Mouse (Mus musculus) kidney, adult 2 months (tissue): ENCODE data around the gene Fxyd6. TPM values are rescaled to one million over a fixed set of nuclear protein-coding genes. Genes with fewer than 3 reads are reported as not detected.

ENCODE experiments used
- DNase-seq: peaks from one replicate; pipeline ENCODE4 v3.0.0; 2021
- H3K27ac ChIP-seq: fragments of 200-500 bp; 2 replicates; pipeline ENCODE4 v1.5.1; 2012; ENCODE audit warnings: low read depth, low read length, control low read depth, inconsistent platforms; ENCODE audit not compliant: insufficient read depth
- H3K27me3 ChIP-seq: fragments of 200-500 bp; replicated peaks from 2 replicates; pipeline ENCODE4 v1.6.1; 2012; ENCODE audit warnings: mild to moderate bottlenecking, moderate library complexity, low read length, inconsistent platforms; ENCODE audit not compliant: control insufficient read depth, insufficient read depth
- H3K36me3 ChIP-seq: fragments of 200-500 bp; 2 replicates; pipeline ENCODE4 v1.6.1; 2012; ENCODE audit warnings: mild to moderate bottlenecking, moderate library complexity, low read length, inconsistent platforms; ENCODE audit not compliant: control insufficient read depth, insufficient read depth
- H3K4me1 ChIP-seq: fragments of 200-500 bp; 2 replicates; pipeline ENCODE4 v1.6.1; 2011; ENCODE audit warnings: low read length; ENCODE audit not compliant: control insufficient read depth, insufficient read depth
- H3K4me3 ChIP-seq: fragments of 200-500 bp; 2 replicates; pipeline ENCODE4 v1.5.1; 2011; ENCODE audit warnings: mild to moderate bottlenecking, low read depth, low read length, control low read depth; ENCODE audit not compliant: insufficient read depth
- CTCF ChIP-seq: fragments of 200-500 bp; conservative IDR thresholded peaks from 2 replicates; pipeline ENCODE4 v1.5.1; 2011; ENCODE audit warnings: low read depth, mild to moderate bottlenecking, control low read depth, low read length, moderate library complexity, mixed read lengths; ENCODE audit not compliant: insufficient read depth, insufficient read length
- POLR2A ChIP-seq: fragments of 200-500 bp; IDR thresholded peaks from one replicate; pipeline ENCODE4 v1.6.1; 2011; ENCODE audit warnings: low read depth, low read length, control low read depth
- WGBS: fragments of 180-500 bp; shearing (Covaris S2); methylation state at CpG from one replicate; pipeline ENCODE4 v1.1.7; 2018; 5-methylcytosine and 5-hydroxymethylcytosine counted together
- polyA plus RNA-seq: library from polyadenylated mRNA; depleted of rRNA; stranded (reverse); fragments of >200 nt; gene quantifications from 2 replicates; pipeline ENCODE4 v1.2.3, GENCODE M21; 2012

Gene Fxyd6
- polyA plus RNA-seq, 1 experiment: 20.3 TPM

DNA sequence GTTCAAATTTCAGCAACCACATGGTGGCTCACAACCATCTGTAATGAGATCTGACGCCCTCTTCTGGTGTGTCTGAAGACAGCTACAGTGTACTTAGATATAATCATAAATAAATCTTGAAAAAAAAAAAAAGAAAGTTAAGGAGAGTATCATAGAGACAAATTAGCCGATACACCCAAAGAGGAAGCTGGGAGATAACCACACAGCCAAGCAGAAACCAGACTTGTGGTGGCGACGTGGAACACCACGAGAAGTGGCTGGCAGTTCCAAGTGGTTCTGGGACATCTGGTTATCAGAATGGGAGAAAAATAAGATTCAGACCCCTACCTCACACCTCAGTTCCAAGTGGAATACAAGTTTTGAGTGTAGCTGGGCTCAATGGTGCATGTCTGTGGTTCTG, 16.7 kb downstream of the Fxyd6 start:
- Histone ChIP-seq H3K27ac (no peak overlapping the region), H3K4me1 (no peaks in the 10 kb centered on the region), H3K36me3 (no peaks in the 10 kb centered on the region), H3K27me3 (no peaks in the 10 kb centered on the region), H3K4me3 (no peak overlapping the region)
- TF ChIP-seq POLR2A (no peak), CTCF (no peak)
- no peak for DNase-seq
- WGBS: 81% methylated on average over 5 of the region's 5 CpGs

DNA sequence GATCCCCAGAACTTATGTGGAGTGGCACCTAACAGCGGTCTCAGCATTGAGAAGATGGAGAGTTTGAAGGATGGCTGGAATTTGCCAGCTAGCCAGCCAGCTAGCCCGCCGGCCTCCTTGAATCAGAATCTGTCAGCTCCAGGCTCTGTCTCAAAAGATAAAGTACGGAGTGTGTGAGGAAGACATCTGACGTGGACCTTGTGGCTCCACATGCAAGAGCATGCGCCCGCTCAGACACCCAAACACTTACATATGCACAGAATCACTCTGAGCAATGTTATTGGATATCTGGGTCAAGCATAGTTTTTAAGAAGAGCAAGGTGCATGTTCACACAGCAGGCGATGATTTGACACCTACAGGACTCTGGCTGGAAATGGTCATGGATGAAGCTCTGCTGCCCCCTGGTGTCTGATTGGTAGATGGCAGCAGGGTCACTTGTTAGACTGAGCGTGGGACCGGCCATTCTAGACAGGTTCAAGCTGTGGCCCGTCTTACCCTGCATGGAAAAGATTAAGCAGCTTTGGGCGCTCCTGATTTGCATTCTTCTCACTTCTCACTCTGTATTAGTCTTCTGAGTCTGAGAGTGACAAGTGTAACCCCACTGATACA, 18.5 kb downstream of the Fxyd6 start:
- Histone ChIP-seq H3K27ac (no peak overlapping the region), H3K36me3 (no peaks in the 10 kb centered on the region), H3K4me3 (no peak overlapping the region), H3K27me3 (no peaks in the 10 kb centered on the region), H3K4me1 (no peaks in the 10 kb centered on the region)
- TF ChIP-seq POLR2A (no peak), CTCF (peak; percentile 99; the same call in 1 of the 2 replicates)
- WGBS: 37% methylated on average over 12 of the region's 12 CpGs
- peak; percentile 93 for DNase-seq

DNA sequence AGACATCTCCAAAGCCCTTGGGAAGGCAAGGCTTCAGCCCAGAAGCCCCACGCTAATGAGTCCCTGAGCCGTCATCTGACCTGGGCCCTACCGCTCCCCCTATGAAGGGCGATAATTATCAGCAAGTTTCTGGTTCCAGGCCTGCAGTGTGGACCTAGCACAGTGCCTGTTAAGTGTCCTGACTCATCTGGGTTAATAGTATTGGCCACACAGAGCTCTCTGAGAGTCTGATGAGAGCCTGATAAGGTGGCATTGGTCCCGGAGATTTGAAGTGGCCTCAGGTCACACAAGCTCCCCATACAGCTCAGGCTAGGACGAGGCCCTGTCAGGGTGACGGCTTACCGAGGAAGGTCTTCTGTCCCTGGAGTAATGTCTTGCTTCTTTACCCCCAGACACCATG, 19.6 kb downstream of the Fxyd6 start:
- DNase-seq: no peak
- TF ChIP-seq POLR2A: no peak
- TF ChIP-seq CTCF: no peak
- Histone ChIP-seq H3K27ac (no peak overlapping the region), H3K36me3 (no peaks in the 10 kb centered on the region), H3K4me1 (no peaks in the 10 kb centered on the region), H3K27me3 (no peaks in the 10 kb centered on the region), H3K4me3 (no peak overlapping the region)
- WGBS: 85% methylated on average over 8 of the region's 8 CpGs

DNA sequence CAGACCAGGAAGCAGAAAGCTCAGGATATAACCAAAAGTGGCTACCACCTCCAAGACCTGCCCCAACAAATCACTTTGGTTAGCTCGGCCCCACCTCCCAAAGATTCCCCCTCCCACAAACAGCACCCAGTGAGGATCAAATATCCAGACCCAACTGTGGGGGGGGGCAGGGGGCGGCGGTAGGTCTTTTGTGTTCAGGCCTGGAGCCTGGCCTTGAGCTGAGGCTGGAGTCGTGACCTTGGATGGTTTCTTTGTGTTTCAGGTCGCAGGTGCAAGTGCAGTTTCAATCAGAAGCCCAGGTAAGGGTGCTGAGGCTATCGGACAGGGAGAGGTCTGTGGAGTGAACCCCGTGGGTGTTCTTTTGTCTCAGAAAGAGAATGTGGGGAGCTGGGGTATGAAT, 21.3 kb downstream of the Fxyd6 start:
- Histone ChIP-seq H3K36me3 (no peaks in the 10 kb centered on the region), H3K4me1 (peaks cover 9% of the 10 kb centered on the region), H3K4me3 (no peak overlapping the region), H3K27ac (no peak overlapping the region), H3K27me3 (no peaks in the 10 kb centered on the region)
- no peak for DNase-seq
- 68% methylated on average over 7 of the region's 7 CpGs for WGBS
- TF ChIP-seq POLR2A: no peak
- no peak for TF ChIP-seq CTCF

DNA sequence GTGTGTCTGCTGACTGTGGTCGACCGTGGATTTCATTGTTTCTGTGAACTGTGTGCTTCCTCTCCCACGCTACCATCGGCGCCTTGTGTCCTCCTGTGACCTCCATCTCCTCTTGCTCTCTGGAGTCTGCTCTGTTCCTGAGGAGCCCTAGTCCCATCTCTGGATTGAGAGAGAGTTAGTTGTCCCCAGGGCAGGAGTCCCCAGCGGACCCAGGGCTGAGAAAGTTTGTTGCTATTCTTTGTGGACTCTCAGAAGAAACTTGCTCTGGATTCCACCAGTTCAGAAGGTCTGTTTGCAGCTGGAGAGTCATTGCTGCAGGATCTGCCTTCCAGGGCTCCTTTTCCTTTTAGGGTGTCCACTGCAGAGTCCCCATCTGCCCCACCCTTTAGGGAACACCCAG, 25.2 kb downstream of the Fxyd6 start:
- Histone ChIP-seq H3K27ac (peak overlapping the region; percentile 24; the same call in 1 of the 2 replicates), H3K4me1 (peaks cover 18% of the 10 kb centered on the region), H3K27me3 (no peaks in the 10 kb centered on the region), H3K36me3 (no peaks in the 10 kb centered on the region), H3K4me3 (no peak overlapping the region)
- 63% methylated on average over 6 of the region's 6 CpGs for WGBS
- no peak for DNase-seq
- TF ChIP-seq POLR2A: no peak

DNA sequence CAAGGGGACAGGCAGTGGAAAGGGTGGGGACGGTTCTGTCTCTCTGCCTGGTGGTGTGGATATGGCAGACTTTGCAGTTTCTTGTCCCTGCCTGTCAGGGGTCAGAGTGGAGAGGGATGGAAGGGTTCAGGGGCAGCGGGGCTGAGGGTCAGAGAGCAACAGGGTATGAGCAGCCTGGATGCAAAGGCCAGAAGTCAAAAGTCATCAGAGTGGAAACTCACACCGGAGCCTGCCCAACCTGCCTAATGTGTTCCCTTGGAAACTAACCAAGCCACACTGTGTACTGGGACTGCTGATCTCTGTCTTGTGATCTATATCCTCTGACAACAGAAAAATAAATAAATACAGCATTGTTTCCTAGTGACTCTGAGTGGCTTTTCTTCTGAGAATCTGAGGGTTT, 25.8 kb downstream of the Fxyd6 start:
- Histone ChIP-seq H3K4me3 (no peak overlapping the region), H3K36me3 (no peaks in the 10 kb centered on the region), H3K4me1 (peaks cover 18% of the 10 kb centered on the region), H3K27me3 (no peaks in the 10 kb centered on the region), H3K27ac (peak overlapping the region; percentile 24)
- no peak for TF ChIP-seq POLR2A
- DNase-seq: no peak
- WGBS: 29% methylated on average over 3 of the region's 3 CpGs

DNA sequence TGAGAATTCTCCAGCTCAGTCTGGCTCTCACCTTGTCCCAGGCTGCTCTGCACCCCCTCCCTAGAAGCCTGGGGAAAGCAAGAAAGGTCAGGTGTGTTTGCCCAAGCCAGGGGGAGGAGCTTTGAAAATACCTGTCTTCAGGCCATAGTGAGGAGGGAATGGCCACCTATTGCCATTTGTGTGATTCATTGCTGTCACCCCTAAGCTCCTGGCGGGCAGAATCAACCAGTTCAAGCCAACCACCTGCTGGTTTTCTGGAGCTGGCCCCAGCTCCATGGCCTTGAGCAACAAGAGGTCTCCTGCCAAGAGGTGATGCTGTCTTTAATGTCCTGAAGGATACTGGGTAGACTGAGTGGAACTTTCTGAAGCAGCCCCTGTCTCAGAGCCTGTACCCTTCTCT, 28.4 kb downstream of the Fxyd6 start:
- Histone ChIP-seq H3K4me1 (peaks cover 18% of the 10 kb centered on the region), H3K27me3 (no peaks in the 10 kb centered on the region), H3K36me3 (no peaks in the 10 kb centered on the region), H3K4me3 (no peak overlapping the region), H3K27ac (peak overlapping the region; percentile 86)
- peak; percentile 87 for DNase-seq
- 65% methylated on average over 1 of the region's 1 CpGs for WGBS
- no peak for TF ChIP-seq POLR2A
- no peak for TF ChIP-seq CTCF

DNA sequence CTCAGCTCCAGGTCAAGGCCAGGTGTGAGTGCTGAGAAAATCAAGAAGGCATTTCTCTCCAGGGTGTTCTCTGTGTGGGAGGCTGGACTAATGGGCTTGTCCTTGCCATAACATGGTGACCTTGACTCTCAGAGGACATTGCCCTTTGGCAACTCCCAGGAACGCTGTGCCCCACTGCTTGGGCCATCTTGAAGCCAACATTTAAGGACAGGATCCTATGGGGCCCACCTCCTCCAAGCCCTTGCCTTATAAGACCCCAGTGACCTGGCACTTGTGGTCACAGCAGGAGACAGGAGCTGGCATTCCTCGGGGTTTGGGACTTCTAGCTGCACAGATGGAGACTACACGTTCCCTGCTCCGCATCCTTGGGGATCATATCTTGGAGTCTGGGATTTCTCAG, 29.4 kb downstream of the Fxyd6 start, which contains the start of gene Fxyd2:
Gene Fxyd2, plus strand, starts transcription at position 236 of the 400 bp plus-strand sequence.
- H3K4me1 ChIP-seq: peaks cover 18% of the 10 kb centered on the region
- H3K27ac ChIP-seq: peak within 1 kb of the TSS; percentile 83
- TF ChIP-seq CTCF (no peak), POLR2A (peak; percentile 60)
- WGBS: 72% methylated on average over 4 of the region's 4 CpGs
- DNase-seq: peak; percentile 77
- peak within 1 kb of the TSS; percentile 42 for H3K4me3 ChIP-seq
- H3K36me3 ChIP-seq: no peaks in the 10 kb centered on the region
- H3K27me3 ChIP-seq: no peaks in the 10 kb centered on the region
